Mouse (Mus musculus) layer of hippocampus, postnatal 25 days (tissue): ENCODE results near the gene Cpn2. TPM values are rescaled to one million over a fixed set of nuclear protein-coding genes. Genes with fewer than 3 reads are reported as not detected.

Experiments used
- total RNA-seq, 2 experiments: library from RNA; stranded (reverse); gene quantifications; 2 replicates each; pipeline ENCODE4 v1.2.3; 2021

The Cpn2 gene
- total RNA-seq, 2 experiments from 2014 or later: not detected

Other genes with a start within 250 kb of the Cpn2 start
- 10 to 100 TPM; 18.0 to 24.2 TPM for gene Hes1, start 203.1 kb downstream of the Cpn2 start, total RNA-seq
- under 1 TPM; 0.12 to 0.14 TPM for gene Lrrc15, start 15.8 kb upstream of the Cpn2 start, total RNA-seq
- 1 to 10 TPM; 2.7 to 2.8 TPM for gene Gp5, start 43.3 kb upstream of the Cpn2 start, total RNA-seq
- 10 to 100 TPM; 66.3 to 75.4 TPM for gene Atp13a3, start 138.5 kb upstream of the Cpn2 start, total RNA-seq